Mouse (Mus musculus) brown adipose tissue, adult 24 weeks (tissue): Measurements from ENCODE around the gene Cdkn1a. TPM values are rescaled to one million over a fixed set of nuclear protein-coding genes. Genes with fewer than 3 reads are reported as not detected.
"Not testable (repeated sequence)": the region's sequence is repeated elsewhere in the genome, so short reads cannot be mapped to it uniquely, and the experiment has no call there.

Experiments
- H3K27ac ChIP-seq: fragments of 200-500 bp; replicated peaks from 2 replicates; pipeline ENCODE4 v1.5.1; 2012; ENCODE audit warnings: low read depth, mild to moderate bottlenecking, low read length
- H3K4me1 ChIP-seq: fragments of 200-500 bp; 2 replicates; pipeline ENCODE4 v1.6.1; 2012; ENCODE audit warnings: low read length, mixed read lengths; ENCODE audit not compliant: control insufficient read depth, insufficient read depth, insufficient read length
- H3K4me3 ChIP-seq: fragments of 200-500 bp; 2 replicates; pipeline ENCODE4 v1.5.1; 2012; ENCODE audit warnings: low read depth, mild to moderate bottlenecking, low read length, moderate library complexity; ENCODE audit not compliant: insufficient read depth
- polyA plus RNA-seq: library from polyadenylated mRNA; stranded (reverse); fragments of >200 nt; gene quantifications from 2 replicates; pipeline ENCODE4 v1.2.4, GENCODE M21; 2012; ENCODE audit not compliant: missing spikeins, insufficient read depth, insufficient read length

The Cdkn1a gene
- polyA plus RNA-seq, 1 experiment, result 36.2 TPM

DNA sequence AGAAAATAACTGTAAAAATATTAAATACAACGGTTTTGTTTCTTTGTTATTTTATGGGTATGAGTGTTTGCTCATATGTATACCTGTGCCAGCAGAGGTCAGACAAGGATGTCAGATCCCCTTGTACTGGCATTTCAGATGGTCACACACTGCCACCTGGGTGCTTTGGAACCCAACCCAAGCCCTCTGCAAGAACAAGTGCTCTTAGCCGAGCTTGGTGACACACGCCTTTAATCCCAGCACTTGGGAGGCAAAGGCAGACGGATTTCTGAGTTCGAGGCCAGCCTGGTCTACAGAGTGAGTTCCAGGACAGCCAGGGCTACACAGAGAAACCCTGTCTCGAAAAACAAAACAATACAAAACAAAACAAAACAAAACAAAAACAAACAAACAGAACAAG lies 19.6 kb downstream of the Cdkn1a start:
- H3K4me3 ChIP-seq, H3K4me1 ChIP-seq, H3K27ac ChIP-seq: not testable (repeated sequence)

DNA sequence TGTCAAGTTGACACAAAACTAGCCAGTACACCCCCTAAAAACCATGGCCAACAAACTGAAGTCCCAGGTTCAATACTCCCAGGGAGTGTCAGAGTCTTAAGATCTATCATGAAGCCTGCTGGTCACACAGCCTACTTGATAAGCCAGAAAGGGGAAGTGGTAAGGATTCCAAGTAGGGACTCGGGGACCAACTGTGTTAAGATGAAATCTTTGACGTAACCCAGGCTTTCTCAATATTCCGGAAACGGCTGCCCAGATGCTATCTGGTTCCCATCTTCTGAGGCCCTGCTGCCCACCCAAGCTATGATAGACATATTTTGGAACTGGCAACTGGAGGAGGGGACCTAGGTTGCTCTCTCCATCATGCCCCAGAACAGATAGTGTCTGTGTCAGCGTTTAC lies 20.6 kb downstream of the Cdkn1a start:
- no peak overlapping the region for H3K4me3 ChIP-seq
- no peak overlapping the region for H3K27ac ChIP-seq
- H3K4me1 ChIP-seq, result peaks cover 3% of the 10 kb centered on the region; the same call in 1 of the 2 replicates

DNA sequence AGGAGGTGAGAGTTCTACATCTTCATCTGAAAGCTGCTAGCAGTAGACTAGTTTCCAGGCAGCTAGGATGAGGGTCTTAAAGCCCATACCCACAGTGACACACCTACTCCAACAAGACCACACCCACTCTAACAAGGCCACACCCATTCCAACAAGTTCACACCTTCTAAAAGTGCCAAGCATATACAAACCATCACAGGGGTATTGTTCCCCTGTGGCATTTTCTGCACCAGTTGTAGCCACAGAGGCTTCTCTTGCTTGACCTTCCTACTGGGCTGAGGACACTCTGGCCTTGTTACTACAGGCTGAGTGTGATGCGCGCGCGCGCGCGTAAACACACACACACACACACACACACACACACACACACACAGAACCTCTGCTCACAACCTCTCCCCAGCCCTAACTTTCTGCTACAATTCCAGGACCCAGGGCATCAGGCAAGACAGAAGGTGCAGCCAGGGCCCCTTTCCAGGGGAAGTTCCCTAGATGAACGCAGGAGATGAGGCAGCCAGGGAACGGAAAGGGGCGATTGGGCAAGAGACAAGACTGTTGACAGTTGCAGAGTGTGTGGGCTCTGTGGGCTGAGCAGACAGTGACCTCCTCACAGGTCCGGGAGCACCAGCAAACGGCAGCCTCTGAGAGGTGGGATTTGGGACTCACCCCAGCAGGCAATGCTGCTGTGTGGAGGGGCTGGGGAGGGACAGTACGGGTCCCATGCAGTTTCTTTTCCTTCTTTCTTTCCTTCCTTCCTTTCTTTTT lies 23.0 kb downstream of the Cdkn1a start, which contains the start of gene Rab44:
Gene Rab44, plus strand, starts transcription at position 555 of the 762 bp plus-strand sequence.
- no peak within 1 kb of the TSS for H3K4me3 ChIP-seq
- H3K27ac ChIP-seq, result no peak within 1 kb of the TSS

DNA sequence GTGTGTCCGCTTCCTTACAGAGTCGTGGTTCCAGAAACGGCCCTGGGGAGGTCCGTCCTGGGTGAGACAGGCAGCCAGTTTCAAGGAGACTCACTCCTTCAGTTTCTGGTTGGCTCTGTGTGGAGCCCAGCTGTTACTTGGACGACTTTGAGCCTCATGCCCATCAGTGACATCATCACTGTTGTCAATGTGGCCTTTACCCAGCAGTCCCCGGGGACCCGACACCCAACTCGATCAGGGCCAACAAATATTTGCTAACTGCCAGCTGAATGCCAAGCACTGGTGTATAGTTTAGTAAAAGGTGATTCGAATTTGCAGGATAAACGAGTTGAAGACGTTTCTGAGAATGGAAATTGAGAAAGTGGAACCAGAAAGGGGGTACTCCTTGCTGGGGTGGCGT lies 25.2 kb downstream of the Cdkn1a start:
- H3K4me1 ChIP-seq, result peaks cover 3% of the 10 kb centered on the region; the same call in 1 of the 2 replicates
- no peak overlapping the region for H3K4me3 ChIP-seq
- H3K27ac ChIP-seq, result no peak overlapping the region

More for the DNA sequence above, 23.0 kb downstream of the Cdkn1a start, which contains the start of gene Rab44:
- H3K4me1 ChIP-seq, result peaks cover 3% of the 10 kb centered on the region; the same call in 1 of the 2 replicates

DNA sequence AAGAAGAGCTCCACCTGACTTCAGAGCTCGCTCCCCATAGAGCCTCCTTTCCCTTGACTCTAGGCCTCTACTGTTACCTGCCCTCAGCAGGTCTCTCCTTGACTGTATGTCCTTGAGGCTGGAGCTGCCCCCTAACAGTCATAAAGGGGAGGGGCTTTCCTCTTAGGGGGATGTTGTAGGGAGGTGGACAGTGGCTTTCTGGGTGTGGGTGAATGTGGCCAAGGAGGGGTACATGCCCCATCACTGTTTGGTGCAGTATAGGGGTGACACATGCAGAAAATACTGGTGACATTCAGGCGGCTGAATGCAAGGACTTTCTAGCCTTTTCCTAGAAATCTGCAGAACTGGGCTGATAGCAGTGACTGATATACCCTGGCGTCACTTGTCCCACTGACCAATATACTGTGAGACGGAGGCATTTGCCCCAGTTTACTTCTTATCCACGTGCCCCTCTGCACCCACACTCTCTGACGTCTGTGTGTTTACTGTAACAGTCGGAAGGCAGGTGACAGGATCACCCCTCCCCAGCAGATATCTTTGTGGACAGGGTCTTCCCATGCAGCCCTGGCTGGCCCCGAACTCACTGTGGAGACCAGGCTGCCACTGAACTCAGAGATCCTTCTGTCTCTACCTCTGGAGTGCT lies 26.4 kb downstream of the Cdkn1a start:
- H3K4me3 ChIP-seq, result no peak overlapping the region
- H3K4me1 ChIP-seq, result peaks cover 3% of the 10 kb centered on the region; the same call in 1 of the 2 replicates
- H3K27ac ChIP-seq, result no peak overlapping the region

DNA sequence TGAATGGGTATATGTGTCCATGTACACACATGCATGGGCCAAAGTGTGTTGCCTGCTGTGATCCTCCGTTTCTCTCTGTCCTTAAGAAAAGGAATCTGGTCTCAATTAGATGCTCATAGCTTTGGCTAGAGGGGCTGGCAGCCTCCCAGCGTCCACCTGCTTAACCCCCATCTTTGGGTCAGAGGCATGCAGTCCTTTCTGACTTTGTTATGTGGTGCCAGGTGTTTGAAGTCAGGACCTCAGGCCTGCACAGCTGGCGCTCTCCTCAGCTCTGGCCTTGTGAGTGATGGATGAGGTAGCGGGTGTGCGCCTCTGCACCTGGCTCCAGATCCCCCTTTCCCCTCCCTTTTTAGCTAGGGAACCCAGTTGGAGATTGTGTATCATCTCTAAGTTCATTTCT lies 27.3 kb downstream of the Cdkn1a start:
- Histone ChIP-seq H3K4me1 (peaks cover 3% of the 10 kb centered on the region), H3K4me3 (no peak overlapping the region), H3K27ac (no peak overlapping the region)

DNA sequence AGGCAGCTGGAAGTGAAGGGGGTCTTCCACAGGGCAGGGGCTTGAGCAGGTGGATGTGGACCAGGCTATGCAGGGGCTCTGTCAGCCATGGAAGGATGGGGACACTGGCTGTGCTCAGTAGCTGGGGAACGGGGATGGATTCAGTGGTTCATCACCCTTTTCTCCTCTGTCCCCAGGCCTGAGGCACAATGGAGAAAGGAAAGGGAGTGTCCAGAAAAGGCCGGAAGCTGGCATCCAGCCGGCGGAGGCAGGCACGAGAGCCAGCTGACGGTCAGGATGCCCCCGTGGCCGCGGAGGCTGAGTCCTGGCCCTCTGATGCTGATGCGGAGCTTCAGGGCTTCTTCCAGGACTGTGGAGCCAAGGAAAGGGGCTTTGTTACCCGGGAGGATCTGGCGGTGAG lies 29.9 kb downstream of the Cdkn1a start:
- no peak overlapping the region for H3K4me3 ChIP-seq
- H3K27ac ChIP-seq, result no peak overlapping the region
- H3K4me1 ChIP-seq, result peaks cover 5% of the 10 kb centered on the region

DNA sequence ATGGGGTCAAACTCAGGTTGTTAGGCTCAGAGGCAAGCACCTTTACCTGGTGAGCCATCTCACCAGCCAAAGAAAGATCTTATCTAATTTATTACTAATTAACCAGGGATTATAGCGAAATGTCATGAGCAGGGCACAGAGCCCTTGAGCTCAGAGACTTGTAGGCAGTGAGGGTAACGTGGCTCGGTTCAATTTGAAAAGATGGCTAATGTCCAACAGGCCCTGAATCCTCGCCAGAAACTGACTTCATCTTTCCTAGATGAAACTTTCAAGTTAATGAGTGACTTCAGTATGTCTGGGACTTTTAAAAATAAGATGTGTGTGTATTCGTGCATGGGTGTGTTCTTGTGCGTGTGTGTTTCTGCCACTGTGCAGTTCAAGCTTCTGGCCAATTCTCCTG lies 32.0 kb downstream of the Cdkn1a start:
- H3K27ac ChIP-seq, result no peak overlapping the region
- no peak overlapping the region for H3K4me3 ChIP-seq
- peaks cover 3% of the 10 kb centered on the region for H3K4me1 ChIP-seq

DNA sequence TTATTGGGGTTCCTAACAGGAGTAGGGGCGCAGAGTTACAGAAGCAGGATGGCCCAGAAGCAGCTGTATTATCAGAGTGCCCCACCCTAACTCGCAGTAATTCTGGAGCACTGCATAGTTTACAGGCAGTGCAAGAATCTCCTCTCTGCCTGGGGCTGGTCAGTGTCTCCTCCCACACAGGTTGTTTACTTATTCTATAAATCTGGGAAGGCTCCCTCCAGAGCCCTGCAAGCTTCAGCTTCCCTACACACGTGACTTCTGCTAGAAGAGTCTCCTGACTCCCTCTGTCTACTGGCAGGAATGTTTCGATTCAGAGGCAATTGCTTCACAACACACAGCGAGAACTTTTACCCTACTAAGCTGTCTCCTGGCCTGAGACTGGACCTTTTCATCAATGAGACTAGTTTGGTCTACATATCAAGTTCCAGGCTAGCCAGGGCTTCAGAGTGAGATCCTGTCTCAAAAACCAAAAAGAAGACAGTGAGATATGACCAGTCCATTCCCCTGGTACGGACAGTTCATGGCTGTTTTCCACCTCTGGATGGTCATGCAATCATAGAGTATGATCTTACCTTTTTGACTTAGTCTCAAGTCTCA lies 32.9 kb downstream of the Cdkn1a start:
- H3K4me1 ChIP-seq, result peaks cover 3% of the 10 kb centered on the region
- H3K4me3 ChIP-seq, result no peak overlapping the region
- H3K27ac ChIP-seq, result peak overlapping the region; percentile 65

DNA sequence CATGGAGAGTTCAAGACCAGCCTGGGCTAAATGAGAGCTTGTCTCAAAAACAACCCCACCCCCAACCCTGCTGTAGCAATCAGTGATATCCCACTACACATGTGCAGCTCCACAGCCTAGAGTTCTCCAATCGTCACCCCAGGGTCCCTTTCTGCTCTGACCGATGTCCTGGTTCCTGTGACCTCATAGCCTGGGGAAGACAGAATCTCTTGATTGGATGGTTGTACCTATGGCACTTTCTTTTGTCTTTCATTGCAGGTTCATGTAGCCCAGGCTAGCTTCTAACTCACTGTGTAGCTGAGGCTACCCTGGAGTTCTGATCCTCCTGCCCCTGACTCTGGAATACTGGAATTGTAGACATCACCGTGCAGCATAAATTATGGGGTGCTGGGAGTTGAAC lies 35.8 kb downstream of the Cdkn1a start:
- H3K4me1 ChIP-seq, result peaks cover 3% of the 10 kb centered on the region
- H3K27ac ChIP-seq, result no peak overlapping the region
- H3K4me3 ChIP-seq, result no peak overlapping the region

DNA sequence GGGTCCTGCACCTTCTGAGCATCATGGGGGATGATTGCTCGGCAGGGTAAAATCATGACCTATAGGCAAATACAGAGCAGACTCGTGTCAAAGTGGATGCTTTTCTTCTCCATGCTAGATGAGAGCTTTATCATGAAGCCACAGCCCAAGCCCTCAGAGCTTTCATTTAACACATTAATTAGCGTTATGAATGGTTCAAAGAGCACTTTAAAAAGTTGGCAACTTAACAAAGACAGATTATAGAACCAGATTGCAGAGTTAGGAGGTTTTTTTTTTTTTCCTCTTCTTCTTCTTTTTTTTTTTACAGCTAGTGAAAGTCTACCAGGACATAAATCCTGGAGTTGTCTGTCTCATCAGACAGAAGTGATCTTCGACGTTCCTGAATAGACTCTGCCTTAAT lies 38.6 kb downstream of the Cdkn1a start:
- no peak overlapping the region for H3K27ac ChIP-seq
- H3K4me1 ChIP-seq, result peaks cover 4% of the 10 kb centered on the region; the same call in 1 of the 2 replicates
- H3K4me3 ChIP-seq, result no peak overlapping the region

DNA sequence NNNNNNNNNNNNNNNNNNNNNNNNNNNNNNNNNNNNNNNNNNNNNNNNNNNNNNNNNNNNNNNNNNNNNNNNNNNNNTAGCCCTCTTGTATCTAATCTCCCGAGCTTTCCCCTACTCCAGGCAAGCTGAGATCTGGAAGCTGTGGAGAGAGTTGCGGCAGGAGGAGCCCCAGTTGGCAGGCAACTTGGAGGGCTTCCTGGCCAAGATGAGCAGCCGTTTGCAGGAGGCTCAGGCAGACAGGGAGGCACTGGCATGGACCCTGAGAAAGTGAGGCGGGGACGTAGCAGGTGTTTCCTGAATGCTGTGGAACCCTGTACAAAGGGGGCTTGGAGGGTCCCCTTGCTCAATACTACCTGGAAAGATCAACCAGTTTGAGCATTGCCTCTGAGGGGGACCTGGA lies 44.3 kb downstream of the Cdkn1a start:
- Histone ChIP-seq H3K27ac (no peak overlapping the region), H3K4me1 (peaks cover 20% of the 10 kb centered on the region), H3K4me3 (no peak overlapping the region)

DNA sequence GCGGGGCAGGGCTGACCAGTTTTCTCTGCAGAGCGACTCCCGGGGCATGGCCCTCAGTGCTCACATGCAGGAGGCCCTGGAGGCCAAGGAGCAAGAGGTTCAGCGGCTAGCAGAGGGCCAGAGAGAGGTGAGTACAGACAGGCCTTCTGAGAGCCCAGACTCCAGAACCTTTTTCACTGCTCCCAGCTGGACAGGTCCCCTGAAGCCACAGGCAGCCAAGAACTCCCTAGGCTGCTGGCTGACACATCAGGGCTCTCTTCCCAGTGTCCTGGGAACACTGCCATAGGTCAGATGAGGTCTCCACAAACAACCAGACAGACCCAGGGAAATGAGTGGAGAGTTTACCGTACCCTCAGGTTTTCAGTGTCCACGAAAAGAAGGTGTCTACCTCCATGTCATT lies 45.5 kb downstream of the Cdkn1a start:
- peak overlapping the region; percentile 12; the same call in 1 of the 2 replicates for H3K27ac ChIP-seq
- H3K4me1 ChIP-seq, result peaks cover 20% of the 10 kb centered on the region
- no peak overlapping the region for H3K4me3 ChIP-seq

DNA sequence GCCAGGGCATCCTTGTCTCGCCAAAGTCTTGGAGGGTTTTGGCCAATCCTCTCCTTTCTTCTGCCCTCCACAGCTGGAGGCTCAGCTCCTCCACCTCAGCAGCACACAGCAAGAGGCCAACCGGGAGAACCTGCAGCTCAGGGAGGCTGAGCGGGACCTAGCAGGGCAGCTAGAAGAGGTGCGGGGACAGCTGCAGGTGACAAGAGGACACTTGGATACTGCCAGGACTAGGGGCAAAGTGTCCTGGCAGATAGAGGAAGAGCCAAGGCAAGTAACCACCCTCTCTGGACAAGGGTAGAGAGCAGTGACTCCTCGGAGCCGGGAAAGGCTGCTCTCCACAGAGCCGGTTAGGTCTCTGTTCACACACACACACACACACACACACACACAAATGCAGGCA lies 47.1 kb downstream of the Cdkn1a start:
- no peak overlapping the region for H3K27ac ChIP-seq
- peaks cover 20% of the 10 kb centered on the region for H3K4me1 ChIP-seq
- no peak overlapping the region for H3K4me3 ChIP-seq

DNA sequence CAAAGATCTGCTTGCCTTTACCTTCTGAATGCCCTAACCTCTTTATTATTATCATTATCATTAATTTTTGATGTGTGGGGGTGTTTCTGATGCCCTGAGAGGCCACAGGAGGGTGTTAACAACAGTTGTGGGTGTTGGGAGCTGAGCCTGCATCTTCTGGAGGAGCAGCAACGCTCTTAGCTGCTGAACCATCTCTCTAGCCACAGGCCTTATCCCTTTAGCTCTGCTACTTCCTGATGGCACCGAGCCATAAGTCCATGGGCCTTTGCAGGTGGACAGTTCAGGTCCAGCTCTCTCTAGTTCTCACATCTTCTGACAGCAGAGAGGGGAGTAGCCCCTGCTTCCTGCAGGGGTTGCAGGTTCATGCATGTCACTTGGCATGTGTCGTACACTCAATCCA lies 50.8 kb downstream of the Cdkn1a start:
- Histone ChIP-seq H3K27ac (no peak overlapping the region), H3K4me1 (peaks cover under 1% of the 10 kb centered on the region; the same call in 1 of the 2 replicates), H3K4me3 (no peak overlapping the region)
